Mouse (Mus musculus) liver, postnatal 0 days (tissue): ENCODE measurements around the gene Clk3.

ENCODE experiments used
- CTCF ChIP-seq: sonication (generic); IDR thresholded peaks from 2 replicates; pipeline ENCODE4 v1.5.1; 2016; ENCODE audit warnings: antibody characterized with exemption, low read depth
- EP300 ChIP-seq: IDR thresholded peaks from 2 replicates; pipeline ENCODE4 v1.6.1; 2016; ENCODE audit warnings: antibody characterized with exemption, low read depth, mild to moderate bottlenecking

DNA sequence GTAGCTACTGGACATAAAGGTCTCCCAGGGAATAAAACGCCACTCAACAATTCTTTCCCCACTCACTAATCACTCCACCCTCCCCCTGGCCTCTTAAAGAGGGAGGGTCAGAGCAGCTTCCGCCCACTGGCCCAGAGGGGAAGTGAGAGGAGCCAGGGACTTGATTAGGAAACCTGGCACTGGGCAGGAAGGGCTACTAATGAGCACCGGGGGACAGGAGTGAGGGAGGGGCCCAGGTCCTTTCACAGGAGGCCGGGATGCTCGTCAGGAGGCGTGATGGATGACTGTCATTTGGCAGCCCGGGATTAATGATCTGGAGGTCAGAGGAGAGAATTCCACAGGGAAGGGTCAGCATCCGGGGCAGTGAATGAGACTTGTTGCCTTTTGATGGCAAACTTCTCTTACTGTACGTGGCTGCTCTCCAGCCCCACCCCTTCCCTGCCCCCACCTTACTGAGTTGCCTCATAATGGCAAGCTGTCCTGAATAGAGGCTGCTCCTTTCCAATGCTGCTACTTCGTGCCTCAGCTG is 33.1 kb upstream of the Clk3 start:
- TF ChIP-seq EP300 (no peak), CTCF (no peak)
